Mouse (Mus musculus) heart, postnatal 0 days (tissue): ENCODE measurements around the gene Lamc3.

Experiments
- CTCF ChIP-seq: IDR thresholded peaks from 2 replicates; pipeline ENCODE4 v1.5.1; 2016; ENCODE audit warnings: antibody characterized with exemption, control low read depth, low read depth
- EP300 ChIP-seq: IDR thresholded peaks from 2 replicates; pipeline ENCODE4 v1.6.1; 2016; ENCODE audit warnings: antibody characterized with exemption, low read depth

DNA sequence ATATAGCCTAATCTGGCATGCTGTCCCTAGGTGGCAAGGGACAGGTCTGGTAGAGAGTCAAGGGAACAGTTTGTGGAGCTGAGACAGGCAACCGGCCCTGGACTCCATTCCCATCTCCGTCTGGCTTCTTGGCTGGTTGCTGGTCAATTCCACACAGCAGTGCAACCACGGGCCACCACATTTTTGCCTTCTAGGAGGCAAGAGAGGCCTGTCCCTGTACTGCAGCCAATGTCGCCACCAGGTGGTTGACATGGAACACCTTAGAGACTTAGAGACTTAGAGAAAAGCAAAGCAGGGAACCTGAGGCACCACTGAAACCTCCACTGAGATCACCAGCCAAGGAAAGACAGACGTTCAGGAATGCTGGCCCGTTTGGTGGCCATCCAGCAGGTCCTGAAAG, 2.3 kb upstream of the Lamc3 start:
- TF ChIP-seq CTCF (peak; percentile 61), EP300 (no peak)
